Mouse (Mus musculus): ENCODE results near the gene Mas1. TPM values are rescaled to one million over a fixed set of nuclear protein-coding genes. Genes with fewer than 3 reads are reported as not detected.

The Mas1 gene
- polyA plus RNA-seq, 1 experiment from 2014 or later: 0.61 TPM

GRCm38 (mm10) chr17:12808851-12809250 is 59.1 kb downstream of the Mas1 start:
- 89% methylated on average over 6 of the region's 6 CpGs for WGBS
- no peak for ATAC-seq (ENCODE audit: low FRiP score, low TSS enrichment)
- H3K27ac ChIP-seq (ENCODE audit: low read length): no peak overlapping the region

GRCm38 (mm10) chr17:12804584-12805445 is 63.1 kb downstream of the Mas1 start:
- Histone ChIP-seq H3K4me3 (ENCODE audit: low read length) (no peak overlapping the region), H3K36me3 (ENCODE audit: insufficient read depth, low read length) (no peaks in the 10 kb centered on the region), H3K9ac (replicated peaks; ENCODE audit: low read length) (no peak overlapping the region), H3K9me3 (ENCODE audit: low read length) (no peaks in the 10 kb centered on the region), H3K27me3 (ENCODE audit: insufficient read depth, low read length) (no peaks in the 10 kb centered on the region), H3K4me1 (ENCODE audit: insufficient read depth, low read length) (0 out of 2 replicates have a peak, but pooled peaks cover 3% of the 10 kb centered on the region), H3K27ac (ENCODE audit: low read length) (no peak overlapping the region), H3K4me2 (replicated peaks; ENCODE audit: low read depth, low read length) (no peak overlapping the region)
- ATAC-seq (ENCODE audit: low FRiP score, low TSS enrichment): no peak

More at GRCm38 (mm10) chr17:12808851-12809250, 59.1 kb downstream of the Mas1 start:
- Histone ChIP-seq H3K9ac (replicated peaks; ENCODE audit: low read length) (no peak overlapping the region), H3K4me2 (replicated peaks; ENCODE audit: low read depth, low read length) (no peak overlapping the region), H3K36me3 (ENCODE audit: insufficient read depth, low read length) (peaks cover 4% of the 10 kb centered on the region; the same call in 1 of the 2 replicates), H3K9me3 (ENCODE audit: low read length) (peaks cover 4% of the 10 kb centered on the region; the same call in 1 of the 2 replicates), H3K4me1 (ENCODE audit: insufficient read depth, low read length) (peaks cover 6% of the 10 kb centered on the region; the same call in 1 of the 2 replicates), H3K4me3 (ENCODE audit: low read length) (no peak overlapping the region), H3K27me3 (ENCODE audit: insufficient read depth, low read length) (no peaks in the 10 kb centered on the region)

GRCm38 (mm10) chr17:12801861-12802540 is 65.9 kb downstream of the Mas1 start:
- Histone ChIP-seq H3K9ac (replicated peaks; ENCODE audit: low read length) (no peak overlapping the region), H3K4me3 (ENCODE audit: low read length) (no peak overlapping the region), H3K36me3 (ENCODE audit: insufficient read depth, low read length) (no peaks in the 10 kb centered on the region), H3K27me3 (ENCODE audit: insufficient read depth, low read length) (no peaks in the 10 kb centered on the region), H3K4me1 (ENCODE audit: insufficient read depth, low read length) (no peaks in the 10 kb centered on the region), H3K4me2 (replicated peaks; ENCODE audit: low read depth, low read length) (no peak overlapping the region), H3K9me3 (ENCODE audit: low read length) (no peaks in the 10 kb centered on the region), H3K27ac (ENCODE audit: low read length) (no peak overlapping the region)
- ATAC-seq (ENCODE audit: low FRiP score, low TSS enrichment): peak; percentile 39; the same call in 1 of the 2 replicates
- 30% methylated on average over 9 of the region's 9 CpGs for WGBS

GRCm38 (mm10) chr17:12799368-12800275 is 68.3 kb downstream of the Mas1 start:
- H3K27ac ChIP-seq (ENCODE audit: low read length): peak overlapping the region; percentile 4; the same call in 1 of the 2 replicates
- no peak overlapping the region for H3K4me3 ChIP-seq (ENCODE audit: low read length)
- no peaks in the 10 kb centered on the region for H3K36me3 ChIP-seq (ENCODE audit: insufficient read depth, low read length)
- no peaks in the 10 kb centered on the region for H3K27me3 ChIP-seq (ENCODE audit: insufficient read depth, low read length)
- H3K9ac ChIP-seq (replicated peaks; ENCODE audit: low read length): no peak overlapping the region
- 74% methylated on average over 12 of the region's 12 CpGs for WGBS
- H3K9me3 ChIP-seq (ENCODE audit: low read length): no peaks in the 10 kb centered on the region
- ATAC-seq (ENCODE audit: low FRiP score, low TSS enrichment): peak; percentile 80
- H3K4me1 ChIP-seq (ENCODE audit: insufficient read depth, low read length): peaks cover 3% of the 10 kb centered on the region; the same call in 1 of the 2 replicates
- no peak overlapping the region for H3K4me2 ChIP-seq (replicated peaks; ENCODE audit: low read depth, low read length)

- Histone ChIP-seq H3K9me3 (ENCODE audit: low read length) (no peaks in the 10 kb centered on the region), H3K9ac (replicated peaks; ENCODE audit: low read length) (no peak overlapping the region), H3K4me3 (ENCODE audit: low read length) (no peak overlapping the region), H3K27ac (ENCODE audit: low read length) (no peak overlapping the region; the same call in 1 of the 2 replicates), H3K27me3 (ENCODE audit: insufficient read depth, low read length) (no peaks in the 10 kb centered on the region), H3K4me2 (replicated peaks; ENCODE audit: low read depth, low read length) (no peak overlapping the region), H3K4me1 (ENCODE audit: insufficient read depth, low read length) (peaks cover 13% of the 10 kb centered on the region), H3K36me3 (ENCODE audit: insufficient read depth, low read length) (no peaks in the 10 kb centered on the region)
- WGBS: 93% methylated on average over 3 of the region's 3 CpGs
- no peak for ATAC-seq (ENCODE audit: low FRiP score, low TSS enrichment)
Observed at GRCm38 (mm10) chr17:12798571-12798970, 69.4 kb downstream of the Mas1 start.

- Histone ChIP-seq H3K4me1 (ENCODE audit: insufficient read depth, low read length) (peaks cover 20% of the 10 kb centered on the region), H3K36me3 (ENCODE audit: insufficient read depth, low read length) (no peaks in the 10 kb centered on the region), H3K9ac (replicated peaks; ENCODE audit: low read length) (no peak overlapping the region), H3K9me3 (ENCODE audit: low read length) (no peaks in the 10 kb centered on the region), H3K27ac (ENCODE audit: low read length) (no peak overlapping the region), H3K4me2 (replicated peaks; ENCODE audit: low read depth, low read length) (no peak overlapping the region), H3K27me3 (ENCODE audit: insufficient read depth, low read length) (no peaks in the 10 kb centered on the region), H3K4me3 (ENCODE audit: low read length) (no peak overlapping the region)
- WGBS: 86% methylated on average over 3 of the region's 3 CpGs
- ATAC-seq (ENCODE audit: low FRiP score, low TSS enrichment): no peak
Observed at GRCm38 (mm10) chr17:12797427-12798029, 70.4 kb downstream of the Mas1 start.

- no peak overlapping the region for H3K27ac ChIP-seq (ENCODE audit: low read length)
- no peak overlapping the region for H3K9ac ChIP-seq (replicated peaks; ENCODE audit: low read length)
- H3K9me3 ChIP-seq (ENCODE audit: low read length): no peaks in the 10 kb centered on the region
- H3K27me3 ChIP-seq (ENCODE audit: insufficient read depth, low read length): no peaks in the 10 kb centered on the region
- WGBS: 76% methylated on average over 3 of the region's 3 CpGs
- no peak for ATAC-seq (ENCODE audit: low FRiP score, low TSS enrichment)
- H3K4me2 ChIP-seq (replicated peaks; ENCODE audit: low read depth, low read length): no peak overlapping the region
- peaks cover 28% of the 10 kb centered on the region for H3K4me1 ChIP-seq (ENCODE audit: insufficient read depth, low read length)
- H3K4me3 ChIP-seq (ENCODE audit: low read length): no peak overlapping the region
- no peaks in the 10 kb centered on the region for H3K36me3 ChIP-seq (ENCODE audit: insufficient read depth, low read length)
Observed at GRCm38 (mm10) chr17:12796633-12797032, 71.3 kb downstream of the Mas1 start.

- peak overlapping the region; percentile 70 for H3K27ac ChIP-seq (ENCODE audit: low read length)
- peaks cover 50% of the 10 kb centered on the region for H3K4me1 ChIP-seq (ENCODE audit: insufficient read depth, low read length)
- WGBS: 34% methylated on average over 8 of the region's 8 CpGs
- ATAC-seq (ENCODE audit: low FRiP score, low TSS enrichment): no peak
- H3K36me3 ChIP-seq (ENCODE audit: insufficient read depth, low read length): no peaks in the 10 kb centered on the region
- no peak overlapping the region for H3K9ac ChIP-seq (replicated peaks; ENCODE audit: low read length)
- H3K4me3 ChIP-seq (ENCODE audit: low read length): no peak overlapping the region
- H3K4me2 ChIP-seq (replicated peaks; ENCODE audit: low read depth, low read length): no peak overlapping the region
- no peaks in the 10 kb centered on the region for H3K27me3 ChIP-seq (ENCODE audit: insufficient read depth, low read length)
- 0 out of 2 replicates have a peak, but pooled peaks cover 1% of the 10 kb centered on the region for H3K9me3 ChIP-seq (ENCODE audit: low read length)
Observed at GRCm38 (mm10) chr17:12793660-12794406, 74.1 kb downstream of the Mas1 start.
